Mouse (Mus musculus) T-helper 17 cell (primary cell): ENCODE data around the gene Mcf2l.

Experiments used
- in situ Hi-C, 2 experiments: fragments of 300-600 bp; cut with MboI, MseI; formaldehyde crosslinking; loops; 1 replicate in 1 of 2; 2 replicates in 1 of 2; pipeline ENCODE4 v1.15.1; 2025; ENCODE audit warnings: high pct_unique_total_duplicates in 2 of 2

Gene Mcf2l

GRCm38 (mm10) chr8:13060441-13061150, 187.0 kb downstream of the Mcf2l start, which contains the start of gene Proz:
Gene Proz (plus strand): TSS chr8:13060914.
- in situ Hi-C loops, result no loop called here

- in situ Hi-C loops, result no loop called here
Observed at GRCm38 (mm10) chr8:13063112-13063511, 189.5 kb downstream of the Mcf2l start.
